Mouse (Mus musculus) kidney, embryonic 16.5 days (tissue): Measurements from ENCODE around the gene Olfr1166. TPM values are rescaled to one million over a fixed set of nuclear protein-coding genes. Genes with fewer than 3 reads are reported as not detected.
"Not testable (repeated sequence)": the region's sequence is repeated elsewhere in the genome, so short reads cannot be mapped to it uniquely, and the experiment has no call there.

Experiments used
- ATAC-seq: fragments of 200-750 bp; cut with Nextera tagmentation; 2 replicates; pipeline ENCODE4 v1.8.0; 2017; ENCODE audit warnings: moderate TSS enrichment; ENCODE audit not compliant: low FRiP score, low TSS enrichment
- H3K27ac ChIP-seq: fragments of 300-500 bp; sonication (generic); 2 replicates; pipeline ENCODE4 v1.5.1; 2014; ENCODE audit warnings: low read length
- H3K27me3 ChIP-seq: fragments of 300-500 bp; sonication (generic); 2 replicates; pipeline ENCODE4 v1.6.1; 2014; ENCODE audit warnings: low read length, control low read depth, mixed read lengths; ENCODE audit not compliant: insufficient read depth
- H3K36me3 ChIP-seq: fragments of 300-500 bp; sonication (generic); 2 replicates; pipeline ENCODE4 v1.6.1; 2014; ENCODE audit warnings: low read length, control low read depth, mixed read lengths; ENCODE audit not compliant: insufficient read depth
- H3K4me1 ChIP-seq: fragments of 300-500 bp; sonication (generic); 2 replicates; pipeline ENCODE4 v1.6.1; 2014; ENCODE audit warnings: low read length, control low read depth, mixed read lengths; ENCODE audit not compliant: insufficient read depth
- H3K4me2 ChIP-seq: fragments of 300-500 bp; sonication (generic); replicated peaks from 2 replicates; pipeline ENCODE4 v1.6.1; 2014; ENCODE audit warnings: low read depth, low read length
- H3K4me3 ChIP-seq: fragments of 300-500 bp; sonication (generic); 2 replicates; pipeline ENCODE4 v1.5.1; 2014; ENCODE audit warnings: mild to moderate bottlenecking, low read length
- H3K9ac ChIP-seq: fragments of 300-500 bp; sonication (generic); replicated peaks from 2 replicates; pipeline ENCODE4 v1.6.1; 2014; ENCODE audit warnings: low read length
- H3K9me3 ChIP-seq: fragments of 300-500 bp; sonication (generic); 2 replicates; pipeline ENCODE4 v1.6.1; 2016; ENCODE audit warnings: low read length, control low read depth
- WGBS: fragments of 180-500 bp; shearing (Covaris S2); extraction: QIAGEN DNeasy Blood & Tissue Kit; methylation state at CpG from one replicate; pipeline ENCODE4 v1.1.7; 2014; 5-methylcytosine and 5-hydroxymethylcytosine counted together
- polyA plus RNA-seq: library from polyadenylated mRNA; unstranded; fragments of >200 nt; fragmentation: Nextera tagmentation; extraction: Ambion mirVana; gene quantifications from 2 replicates; pipeline ENCODE4 v1.2.1, GENCODE M21; 2015

The Olfr1166 gene
- not detected in 2 replicates for polyA plus RNA-seq

GRCm38 (mm10) chr2:88128172-88128571 lies at the start of gene Olfr1166:
Gene Olfr1166, minus strand, starts transcription at chr2:88128272.
- Histone ChIP-seq H3K4me2 (no peak within 1 kb of the TSS), H3K9me3 (no peaks in the 10 kb centered on the region), H3K27ac (no peak within 1 kb of the TSS), H3K4me1 (no peaks in the 10 kb centered on the region), H3K36me3 (no peaks in the 10 kb centered on the region), H3K27me3 (no peaks in the 10 kb centered on the region), H3K9ac (no peak within 1 kb of the TSS), H3K4me3 (no peak within 1 kb of the TSS)
- ATAC-seq, result no peak
- WGBS, result 91% methylated on average over 1 of the region's 1 CpGs

DNA sequence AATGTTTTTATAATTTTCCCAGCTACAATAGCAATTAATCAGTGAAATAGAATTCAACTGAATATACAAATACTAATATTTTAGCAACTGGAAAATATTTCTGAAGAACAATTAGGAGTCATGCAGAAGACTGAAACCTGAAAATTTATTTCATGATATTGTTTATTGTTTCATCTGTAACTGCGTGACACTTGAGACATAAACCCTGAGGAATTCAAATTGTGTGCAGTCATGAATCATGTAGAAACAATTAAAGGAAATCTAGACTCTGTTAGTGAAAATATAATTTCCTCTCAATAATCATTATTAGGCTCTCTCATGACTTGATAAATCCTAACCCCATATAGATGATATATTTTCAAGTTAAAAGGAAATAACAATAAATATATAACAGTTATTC lies 27.0 kb upstream of the Olfr1166 start, which contains the start of gene Olfr1167:
TSS of gene Olfr1167 (minus strand) at position 101 of the 400 bp plus-strand sequence.
- not testable (repeated sequence) for H3K4me1 ChIP-seq, ATAC-seq

DNA sequence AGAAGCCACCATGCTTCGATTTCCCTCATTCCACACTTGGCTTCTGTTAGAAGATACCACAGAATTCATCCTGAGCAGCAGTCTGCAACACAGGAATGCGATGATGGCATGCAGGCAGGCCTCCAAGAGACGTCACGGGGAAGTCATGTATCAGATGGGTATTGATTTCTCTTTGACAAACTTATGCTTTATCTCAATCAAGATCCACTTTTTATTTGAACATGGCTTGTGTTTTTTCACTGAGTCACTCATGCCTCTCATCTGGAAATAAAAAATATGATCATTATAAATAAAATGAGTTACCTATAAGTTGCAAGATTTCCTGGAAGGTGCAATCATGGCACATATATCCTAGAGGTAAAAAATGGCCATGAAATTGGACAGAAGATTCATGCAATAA lies 34.2 kb downstream of the Olfr1166 start, which contains the start of gene Olfr1164:
TSS of gene Olfr1164 (minus strand) at position 101 of the 400 bp plus-strand sequence.
- Histone ChIP-seq H3K27me3 (no peaks in the 10 kb centered on the region), H3K4me2 (no peak within 1 kb of the TSS), H3K36me3 (no peaks in the 10 kb centered on the region), H3K9ac (no peak within 1 kb of the TSS), H3K4me1 (no peaks in the 10 kb centered on the region), H3K27ac (no peak within 1 kb of the TSS), H3K4me3 (no peak within 1 kb of the TSS), H3K9me3 (no peaks in the 10 kb centered on the region)
- no peak for ATAC-seq
- WGBS, result 80% methylated on average over 4 of the region's 4 CpGs

More for the DNA sequence above, 27.0 kb upstream of the Olfr1166 start, which contains the start of gene Olfr1167:
- H3K4me2 ChIP-seq, H3K9me3 ChIP-seq, H3K4me3 ChIP-seq, H3K36me3 ChIP-seq, H3K27ac ChIP-seq, H3K9ac ChIP-seq, H3K27me3 ChIP-seq: not testable (repeated sequence)
- 77% methylated on average over 1 of the region's 1 CpGs for WGBS

Other genes starting within 250 kb of the Olfr1166 start
- not detected in 2 replicates for gene Olfr1153, start 233.3 kb downstream of the Olfr1166 start, polyA plus RNA-seq
- not detected in 2 replicates for gene Olfr1154, start 223.1 kb downstream of the Olfr1166 start, polyA plus RNA-seq
- gene Olfr1155, start 183.1 kb downstream of the Olfr1166 start, polyA plus RNA-seq, result not detected in 2 replicates
- gene Olfr1156, start 175.2 kb downstream of the Olfr1166 start, polyA plus RNA-seq, result not detected in 2 replicates
- not detected in 2 replicates for gene Olfr1157, start 160.0 kb downstream of the Olfr1166 start, polyA plus RNA-seq
- not detected in 2 replicates for gene Olfr74, start 153.6 kb downstream of the Olfr1166 start, polyA plus RNA-seq
- not detected in 2 replicates for gene Olfr1158, start 138.2 kb downstream of the Olfr1166 start, polyA plus RNA-seq
- gene Olfr1160, start 120.0 kb downstream of the Olfr1166 start, polyA plus RNA-seq, result not detected in 2 replicates
- gene Olfr1161, start 105.5 kb downstream of the Olfr1166 start, polyA plus RNA-seq, result not detected in 2 replicates
- gene Olfr73, start 90.6 kb downstream of the Olfr1166 start, polyA plus RNA-seq, result 0.05 TPM in 1 of 2 replicates, not detected in the other
- not detected in 2 replicates for gene Olfr1162, start 77.1 kb downstream of the Olfr1166 start, polyA plus RNA-seq
- gene Olfr1163, start 56.4 kb downstream of the Olfr1166 start, polyA plus RNA-seq, result not detected in 2 replicates
- not detected in 2 replicates for gene Olfr1164, start 34.3 kb downstream of the Olfr1166 start, polyA plus RNA-seq
- gene Olfr1167, start 26.9 kb upstream of the Olfr1166 start, polyA plus RNA-seq, result not detected in 2 replicates
- not detected in 2 replicates for gene Olfr1168, start 53.6 kb upstream of the Olfr1166 start, polyA plus RNA-seq
- not detected in 2 replicates for gene Olfr1170, start 100.1 kb upstream of the Olfr1166 start, polyA plus RNA-seq
- not detected in 2 replicates for gene Olfr1173, start 151.6 kb upstream of the Olfr1166 start, polyA plus RNA-seq
- not detected in 2 replicates for gene Olfr1174-ps, start 186.9 kb upstream of the Olfr1166 start, polyA plus RNA-seq
- gene Olfr1175-ps, start 198.9 kb upstream of the Olfr1166 start, polyA plus RNA-seq, result not detected in 2 replicates
- not detected in 2 replicates for gene Olfr1176, start 208.4 kb upstream of the Olfr1166 start, polyA plus RNA-seq
- not detected in 2 replicates for gene Olfr1177-ps, start 218.2 kb upstream of the Olfr1166 start, polyA plus RNA-seq